Mouse (Mus musculus): ENCODE measurements around the gene Cep63.

DNA sequence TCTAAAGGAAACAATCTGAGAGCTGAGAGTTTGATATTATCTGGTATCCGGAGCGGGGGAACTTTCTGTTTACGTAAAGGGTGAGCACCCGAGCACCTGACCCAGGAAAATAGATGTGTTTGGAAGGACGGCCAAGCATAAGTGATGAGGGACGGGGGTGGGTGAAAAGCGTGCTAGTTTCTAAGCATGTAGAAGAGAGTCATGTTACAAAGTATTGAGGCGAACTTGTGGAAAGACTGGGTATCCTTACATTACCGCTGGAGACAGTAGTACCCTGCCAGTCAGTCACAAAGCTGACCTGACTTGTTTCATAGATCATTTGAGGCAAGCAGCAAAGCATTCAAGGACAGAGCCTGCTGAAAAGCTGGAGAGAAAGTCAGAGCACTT is 498 bp upstream of the Cep63 start:
- no peak for TF ChIP-seq POU5F1 (IDR thresholded peaks at IDR 0.05; ENCODE audit: borderline replicate concordance, low read length)
- TF ChIP-seq CTCF (conservative IDR thresholded peaks at IDR 0.05; ENCODE audit: low read length) = no peak
- no peak for TF ChIP-seq NANOG (IDR thresholded peaks at IDR 0.05; ENCODE audit: borderline replicate concordance, low read length)
